Mouse (Mus musculus) kidney, embryonic 15.5 days (tissue): ENCODE results near the gene Zfp110. TPM values are rescaled to one million over a fixed set of nuclear protein-coding genes. Genes with fewer than 3 reads are reported as not detected.
A peak's percentile ranks its signal among the peaks of the same experiment; 100 is the strongest.
"Not testable (repeated sequence)": the region's sequence is repeated elsewhere in the genome, so short reads cannot be mapped to it uniquely, and the experiment has no call there.

Source experiments
- ATAC-seq: fragments of 200-750 bp; cut with Nextera tagmentation; replicated peaks from 2 replicates; pipeline ENCODE4 v1.8.0; 2017; ENCODE audit warnings: moderate TSS enrichment; ENCODE audit not compliant: low FRiP score
- H3K27ac ChIP-seq: fragments of 300-500 bp; sonication (generic); 2 replicates; pipeline ENCODE4 v1.5.1; 2015; ENCODE audit warnings: mild to moderate bottlenecking, inconsistent platforms
- H3K27me3 ChIP-seq: fragments of 300-500 bp; sonication (generic); 2 replicates; pipeline ENCODE4 v1.6.1; 2015; ENCODE audit warnings: inconsistent platforms
- H3K36me3 ChIP-seq: fragments of 300-500 bp; sonication (generic); 2 replicates; pipeline ENCODE4 v1.6.1; 2015; ENCODE audit warnings: inconsistent platforms
- H3K4me1 ChIP-seq: fragments of 300-500 bp; sonication (generic); 2 replicates; pipeline ENCODE4 v1.6.1; 2015; ENCODE audit warnings: inconsistent platforms
- H3K4me2 ChIP-seq: fragments of 300-500 bp; sonication (generic); 2 replicates; pipeline ENCODE4 v1.6.1; 2015; ENCODE audit warnings: moderate library complexity, mild to moderate bottlenecking, inconsistent platforms
- H3K4me3 ChIP-seq: fragments of 300-500 bp; sonication (generic); replicated peaks from 2 replicates; pipeline ENCODE4 v1.5.1; 2015; ENCODE audit warnings: mild to moderate bottlenecking, inconsistent platforms
- H3K9ac ChIP-seq: fragments of 300-500 bp; sonication (generic); 2 replicates; pipeline ENCODE4 v1.6.1; 2015; ENCODE audit warnings: mild to moderate bottlenecking, inconsistent platforms
- H3K9me3 ChIP-seq: fragments of 300-500 bp; sonication (generic); replicated peaks from 2 replicates; pipeline ENCODE4 v1.6.1; 2016; ENCODE audit warnings: inconsistent platforms
- WGBS: fragments of 180-500 bp; shearing (Covaris S2); methylation state at CpG from one replicate; pipeline ENCODE4 v1.1.7; 2015; ENCODE audit warnings: mixed read lengths; 5-methylcytosine and 5-hydroxymethylcytosine counted together
- polyA plus RNA-seq: library from polyadenylated mRNA; unstranded; fragments of >200 nt; fragmentation: Nextera tagmentation; extraction: Ambion mirVana; gene quantifications from 2 replicates; pipeline ENCODE4 v1.2.1, GENCODE M21; 2015

Zfp110 gene
- polyA plus RNA-seq, 1 experiment from 2014 or later, result 32.3 TPM

DNA sequence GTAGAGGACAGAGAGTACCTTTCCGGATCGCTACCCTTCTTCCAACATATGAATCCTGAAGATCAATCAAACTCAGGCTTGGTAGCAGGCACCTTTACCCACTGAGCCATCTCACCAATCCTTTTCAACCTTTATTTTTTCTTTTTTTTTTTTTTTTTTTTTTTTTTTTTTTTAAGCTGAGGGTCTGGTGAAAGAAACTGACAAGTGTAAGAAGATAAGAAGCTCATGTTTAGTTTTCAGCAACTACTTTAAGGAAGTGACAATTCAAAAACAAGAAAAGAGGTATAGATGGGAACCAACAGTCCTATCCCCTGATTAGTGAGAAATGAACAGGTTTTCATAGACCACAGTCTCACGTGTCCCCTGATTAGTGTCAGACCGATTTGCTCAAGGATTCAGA is 1.2 kb downstream of the Zfp110 start:
- Histone ChIP-seq H3K9me3 (peaks cover 40% of the 10 kb centered on the region), H3K36me3 (peaks cover 47% of the 10 kb centered on the region), H3K27me3 (no peaks in the 10 kb centered on the region), H3K4me1 (peaks cover 8% of the 10 kb centered on the region; the same call in 1 of the 2 replicates), H3K4me2 (peak overlapping the region; percentile 70), H3K4me3 (peak overlapping the region; percentile 67), H3K9ac (no peak overlapping the region), H3K27ac (no peak overlapping the region)
- WGBS, result 97% methylated on average over 4 of the region's 4 CpGs
- ATAC-seq, result no peak

DNA sequence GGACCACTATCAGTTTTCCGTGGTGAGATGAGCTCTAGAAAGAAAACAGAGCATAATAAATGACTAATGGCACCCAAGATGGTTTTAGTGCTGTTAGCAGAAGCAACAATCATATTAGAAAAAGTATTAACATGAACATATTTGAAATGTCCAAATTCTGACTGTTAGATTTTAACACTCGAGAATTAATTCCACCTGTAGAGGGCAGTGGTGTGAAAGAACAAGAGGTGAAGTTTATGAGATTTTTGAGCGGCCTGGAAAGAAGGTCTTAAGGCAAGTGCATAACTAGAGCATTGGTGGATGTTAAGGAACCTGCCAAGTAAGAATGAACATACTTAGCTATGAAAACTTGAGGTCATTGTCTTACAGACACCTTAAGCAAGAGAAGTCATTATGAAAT is 39.7 kb downstream of the Zfp110 start:
- Histone ChIP-seq H3K27ac (no peak overlapping the region), H3K4me2 (no peak overlapping the region), H3K27me3 (no peaks in the 10 kb centered on the region), H3K4me3 (no peak overlapping the region), H3K9ac (no peak overlapping the region), H3K4me1 (no peaks in the 10 kb centered on the region), H3K9me3 (no peaks in the 10 kb centered on the region), H3K36me3 (no peaks in the 10 kb centered on the region)
- WGBS, result 25% methylated on average over 3 of the region's 3 CpGs
- no peak for ATAC-seq

DNA sequence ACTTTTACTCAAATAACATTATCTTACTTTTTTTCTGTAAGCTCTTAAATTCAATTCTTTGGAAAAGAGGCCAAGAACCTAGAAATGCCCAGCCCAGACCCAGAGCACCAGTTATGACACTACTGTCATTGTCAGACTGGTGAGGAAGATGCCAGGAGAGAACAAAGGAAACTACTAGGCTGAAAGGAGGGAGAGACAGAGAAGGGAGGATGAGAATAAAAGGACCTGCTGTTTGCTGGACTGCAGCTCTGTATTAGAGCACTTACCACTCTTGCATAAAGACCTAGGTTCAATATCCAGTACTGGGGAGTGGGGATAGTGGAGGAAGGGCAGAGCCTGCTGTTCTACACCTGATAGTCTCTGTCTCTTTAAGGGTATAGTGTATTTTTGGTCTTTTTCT is 45.5 kb downstream of the Zfp110 start:
- Histone ChIP-seq H3K27ac (no peak overlapping the region), H3K9ac (no peak overlapping the region), H3K27me3 (no peaks in the 10 kb centered on the region), H3K4me2 (no peak overlapping the region), H3K36me3 (peaks cover 9% of the 10 kb centered on the region), H3K4me1 (peaks cover 12% of the 10 kb centered on the region), H3K9me3 (no peaks in the 10 kb centered on the region), H3K4me3 (no peak overlapping the region)
- ATAC-seq, result no peak

DNA sequence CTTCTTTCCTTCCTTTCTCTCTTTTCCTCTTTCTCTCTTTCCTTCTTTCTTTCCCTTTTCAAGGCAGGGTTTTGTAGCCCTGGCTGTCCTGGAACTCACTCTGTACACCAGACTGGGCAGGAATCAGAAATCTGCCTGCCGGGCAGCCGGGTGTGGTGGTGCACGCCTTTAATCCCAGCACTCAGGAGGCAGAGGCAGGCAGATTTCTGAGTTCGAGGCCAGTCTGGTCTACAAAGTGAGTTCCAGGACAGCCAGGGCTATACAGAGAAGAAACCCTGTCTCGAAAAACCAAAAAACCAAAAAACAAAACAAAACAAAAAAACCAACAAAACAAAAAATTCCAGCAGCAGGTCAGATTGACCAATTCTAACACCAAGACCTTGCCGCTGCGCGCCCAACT is 45.9 kb downstream of the Zfp110 start:
- H3K27me3 ChIP-seq, H3K9me3 ChIP-seq, H3K9ac ChIP-seq, H3K27ac ChIP-seq: not testable (repeated sequence)
- Histone ChIP-seq H3K4me3 (peak overlapping the region; percentile 63), H3K4me2 (peak overlapping the region; percentile 78), H3K36me3 (peaks cover 14% of the 10 kb centered on the region), H3K4me1 (peaks cover 12% of the 10 kb centered on the region)
- 45% methylated on average over 8 of the region's 8 CpGs for WGBS
- ATAC-seq, result peak; percentile 22

DNA sequence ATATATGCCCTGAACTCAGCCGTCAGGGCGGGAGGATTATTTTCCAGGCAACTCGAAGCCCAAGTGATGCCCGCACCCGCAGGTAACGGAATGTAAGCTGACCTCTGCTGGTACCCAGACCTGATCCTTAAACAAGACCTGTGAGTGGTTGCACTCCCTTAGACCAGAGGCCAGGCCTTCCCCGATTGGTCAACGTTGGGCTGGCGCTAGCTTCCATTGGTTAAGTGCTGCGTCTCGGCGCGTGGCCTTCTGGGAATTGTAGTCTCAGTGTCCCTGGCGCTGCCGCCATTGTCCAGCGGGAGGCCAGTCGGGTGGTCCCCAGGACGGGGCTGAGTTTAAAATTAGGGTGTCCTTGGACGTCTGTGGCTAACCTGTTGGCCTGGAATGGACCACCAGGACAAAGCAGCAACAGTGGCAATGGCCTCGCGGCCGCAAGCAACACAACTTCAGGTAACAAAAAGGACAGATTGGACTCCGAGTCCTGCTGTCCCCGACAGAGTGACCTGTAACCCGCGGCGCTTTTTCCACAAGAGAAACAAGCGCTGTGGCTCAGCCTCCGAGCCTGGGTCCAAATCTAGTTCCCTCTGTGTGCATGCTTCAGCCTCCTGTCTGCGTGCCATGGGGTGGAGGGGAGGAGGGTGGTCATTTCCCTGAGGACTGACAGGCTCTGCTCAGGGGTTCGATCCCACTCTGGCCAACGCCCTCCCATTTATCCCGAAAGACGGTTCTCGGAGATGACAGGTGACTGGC is 46.5 kb downstream of the Zfp110 start, which contains the start of gene Zfp128:
TSS of gene Zfp128 (plus strand) at position 267 of the 750 bp plus-strand sequence.
- H3K9me3 ChIP-seq, result no peaks in the 10 kb centered on the region
- peaks cover 20% of the 10 kb centered on the region for H3K36me3 ChIP-seq
- H3K4me2 ChIP-seq, result peak within 1 kb of the TSS; percentile 78
- 1% methylated on average over 35 of the region's 35 CpGs for WGBS
- no peak within 1 kb of the TSS for H3K27ac ChIP-seq
- peak; percentile 100 for ATAC-seq
- no peaks in the 10 kb centered on the region for H3K27me3 ChIP-seq
- peak within 1 kb of the TSS; percentile 63 for H3K4me3 ChIP-seq
- H3K9ac ChIP-seq, result peak within 1 kb of the TSS; percentile 56
- peaks cover 12% of the 10 kb centered on the region for H3K4me1 ChIP-seq

DNA sequence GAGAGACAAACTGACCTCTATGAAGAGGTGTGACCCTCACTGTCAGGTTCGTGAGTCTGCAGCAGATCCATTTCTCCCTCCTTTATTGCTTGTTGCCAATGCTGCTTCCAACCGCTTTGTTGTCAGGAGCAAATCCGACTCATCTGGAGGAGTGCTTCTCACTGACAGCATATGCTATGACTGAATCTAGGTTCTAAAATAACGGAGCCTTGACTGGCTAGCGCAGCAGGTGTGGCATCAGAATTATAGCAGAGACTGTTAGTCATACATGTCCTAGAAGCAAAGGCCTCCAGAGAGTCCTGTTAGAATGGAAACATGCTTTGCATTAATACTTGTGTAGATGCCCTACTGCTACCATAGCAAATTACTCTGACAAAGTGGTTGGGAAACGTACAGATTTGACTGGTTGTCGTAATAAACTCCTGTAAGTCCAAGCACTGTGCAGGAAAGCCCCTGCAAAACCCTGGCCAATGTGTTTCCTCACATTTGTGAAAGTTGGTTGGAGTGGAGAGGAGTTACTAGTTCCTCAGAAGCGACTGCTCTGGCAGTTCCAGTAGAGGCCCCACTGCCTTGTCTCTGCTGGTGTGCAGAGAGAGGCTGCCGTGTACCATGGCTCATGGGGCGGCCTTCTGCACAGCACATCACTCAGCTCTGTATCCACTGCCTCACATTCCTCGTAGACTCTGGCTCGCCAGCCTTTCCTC is 52.2 kb downstream of the Zfp110 start:
- H3K9me3 ChIP-seq, result no peaks in the 10 kb centered on the region
- WGBS, result 91% methylated on average over 12 of the region's 12 CpGs
- ATAC-seq, result no peak
- H3K4me3 ChIP-seq, result no peak overlapping the region
- H3K4me2 ChIP-seq, result no peak overlapping the region
- peaks cover 8% of the 10 kb centered on the region for H3K4me1 ChIP-seq
- H3K36me3 ChIP-seq, result peaks cover 69% of the 10 kb centered on the region
- no peaks in the 10 kb centered on the region for H3K27me3 ChIP-seq
- H3K27ac ChIP-seq, result no peak overlapping the region
- H3K9ac ChIP-seq, result no peak overlapping the region

DNA sequence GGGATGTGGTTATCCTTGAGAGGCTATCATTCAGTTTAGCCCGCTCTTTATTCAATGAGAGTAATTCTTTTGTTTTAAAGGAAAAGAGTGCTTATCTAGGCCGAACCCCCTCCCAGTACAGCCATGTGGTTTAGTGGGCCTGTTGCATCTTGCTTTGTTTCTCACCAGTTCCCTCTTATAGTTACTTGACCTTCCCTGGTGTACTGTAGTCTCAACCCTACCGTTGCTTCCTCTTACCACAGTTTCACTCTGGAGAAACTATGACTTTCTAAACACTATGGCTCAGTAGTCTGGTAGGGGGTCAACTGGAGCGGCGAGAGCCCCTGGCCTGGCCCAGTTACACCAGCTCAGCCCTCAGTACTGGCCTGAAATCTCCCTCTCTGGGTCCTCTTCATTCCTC is 53.0 kb downstream of the Zfp110 start:
- Histone ChIP-seq H3K4me1 (no peaks in the 10 kb centered on the region), H3K9ac (no peak overlapping the region), H3K36me3 (peaks cover 75% of the 10 kb centered on the region), H3K9me3 (no peaks in the 10 kb centered on the region), H3K4me3 (no peak overlapping the region), H3K4me2 (no peak overlapping the region), H3K27me3 (no peaks in the 10 kb centered on the region), H3K27ac (no peak overlapping the region)
- 90% methylated on average over 5 of the region's 5 CpGs for WGBS
- ATAC-seq, result no peak

DNA sequence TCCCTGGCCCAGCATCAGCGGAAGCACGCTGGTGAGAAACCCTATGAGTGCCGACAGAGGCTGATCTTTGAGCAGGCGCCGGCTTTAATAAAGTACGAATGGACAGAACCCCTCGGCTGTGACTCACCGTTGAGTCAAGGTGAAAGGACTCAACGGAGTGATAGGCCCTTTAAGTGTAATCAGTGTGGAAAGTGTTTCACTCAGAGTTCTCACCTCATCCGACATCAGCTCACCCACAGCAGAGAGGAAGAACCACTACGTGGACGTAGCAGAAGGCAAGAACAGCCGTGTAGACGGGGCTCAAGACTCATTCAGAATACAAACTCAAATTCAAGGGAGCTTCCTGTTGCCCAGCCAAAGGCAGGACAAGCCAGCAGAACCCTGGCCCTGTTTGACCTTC is 56.4 kb downstream of the Zfp110 start:
- no peaks in the 10 kb centered on the region for H3K9me3 ChIP-seq

GRCm38 (mm10) chr7:12891334-12891733 is 56.8 kb downstream of the Zfp110 start:
- Histone ChIP-seq H3K4me2 (no peak overlapping the region), H3K27ac (no peak overlapping the region), H3K36me3 (peaks cover 56% of the 10 kb centered on the region), H3K27me3 (no peaks in the 10 kb centered on the region), H3K4me3 (no peak overlapping the region), H3K9me3 (no peaks in the 10 kb centered on the region), H3K4me1 (no peaks in the 10 kb centered on the region), H3K9ac (no peak overlapping the region)
- no peak for ATAC-seq
- 69% methylated on average over 1 of the region's 1 CpGs for WGBS

More for the DNA sequence above, 56.4 kb downstream of the Zfp110 start:
- WGBS, result 92% methylated on average over 14 of the region's 14 CpGs
- no peak overlapping the region for H3K4me2 ChIP-seq
- ATAC-seq, result no peak
- no peaks in the 10 kb centered on the region for H3K27me3 ChIP-seq
- no peak overlapping the region for H3K27ac ChIP-seq
- no peak overlapping the region for H3K9ac ChIP-seq
- H3K4me1 ChIP-seq, result no peaks in the 10 kb centered on the region
- H3K4me3 ChIP-seq, result no peak overlapping the region
- peaks cover 61% of the 10 kb centered on the region for H3K36me3 ChIP-seq

DNA sequence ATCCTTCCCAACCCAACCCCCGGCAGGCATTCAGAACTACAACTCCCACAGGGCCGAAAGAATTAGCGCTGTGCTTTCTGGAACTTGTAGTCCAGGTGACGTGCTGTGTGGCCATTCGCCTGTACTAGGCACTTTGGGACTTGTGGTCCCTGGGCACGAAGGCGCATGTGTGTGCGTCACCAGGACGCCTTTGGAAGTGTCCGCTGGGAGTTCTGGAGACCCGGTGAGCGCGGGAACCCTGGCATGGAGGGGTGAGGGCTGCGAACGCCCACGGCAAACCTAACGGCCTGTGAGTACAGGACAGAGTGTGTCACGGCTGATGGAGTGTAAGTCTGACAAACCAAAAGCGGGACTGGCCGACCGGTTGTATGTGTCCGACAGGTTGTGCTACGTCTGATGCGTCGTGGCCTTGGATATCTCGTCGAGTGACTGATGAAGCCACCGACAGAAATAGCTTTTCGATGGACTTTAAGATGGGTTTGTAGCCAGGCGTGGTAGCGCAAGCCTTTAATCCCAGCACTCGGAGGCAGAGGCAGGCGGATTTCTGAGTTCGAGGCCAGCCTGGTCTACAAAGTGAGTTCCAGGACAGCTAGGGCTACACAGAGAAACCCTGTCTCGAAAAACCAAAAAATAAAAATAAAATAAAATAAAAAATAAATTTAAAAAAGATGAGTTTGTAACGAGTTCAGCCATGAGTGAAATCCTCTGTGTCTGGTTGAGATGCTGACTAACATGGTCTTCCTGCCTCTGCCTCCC is 63.3 kb downstream of the Zfp110 start, which contains the start of gene Zscan22:
TSS of gene Zscan22 (plus strand) at position 161 of the 756 bp plus-strand sequence.
- Histone ChIP-seq H3K4me1 (peaks cover 12% of the 10 kb centered on the region), H3K27ac (peak within 1 kb of the TSS; percentile 64), H3K36me3 (peaks cover 8% of the 10 kb centered on the region; the same call in 1 of the 2 replicates), H3K9ac (peak within 1 kb of the TSS; percentile 68), H3K4me2 (peak within 1 kb of the TSS; percentile 62), H3K9me3 (no peaks in the 10 kb centered on the region), H3K27me3 (no peaks in the 10 kb centered on the region), H3K4me3 (peak within 1 kb of the TSS; percentile 83)
- 5% methylated on average over 36 of the region's 36 CpGs for WGBS
- peak; percentile 100 for ATAC-seq
